Mouse (Mus musculus) layer of hippocampus, adult 18-20 months (tissue): Measurements from ENCODE around the gene Dusp1. TPM values are rescaled to one million over a fixed set of nuclear protein-coding genes. Genes with fewer than 3 reads are reported as not detected.
A peak's percentile ranks its signal among the peaks of the same experiment; 100 is the strongest.

Experiments
- DNase-seq, 2 experiments: peaks; one replicate each; pipeline ENCODE4 v3.0.0; 2022; ENCODE audit warnings: low spot score in 2 of 2
- total RNA-seq, 2 experiments: library from RNA; stranded (reverse); gene quantifications; 2 replicates each; pipeline ENCODE4 v1.2.3; 2021

Gene Dusp1
- total RNA-seq, 2 experiments from 2014 or later: 24.8 to 28.2 TPM

- no peak for DNase-seq
These were observed 55.8 kb downstream of the Dusp1 start for GRCm38 (mm10) chr17:26506031-26506641.

- DNase-seq: no peak
These were observed 56.7 kb downstream of the Dusp1 start for GRCm38 (mm10) chr17:26505181-26505581.

- DNase-seq: peak; percentile 73 to 89
These were observed 57.8 kb downstream of the Dusp1 start for GRCm38 (mm10) chr17:26503981-26504671.

GRCm38 (mm10) chr17:26502808-26503671 is 58.9 kb downstream of the Dusp1 start:
- peak; percentile 72 to 88 for DNase-seq

- DNase-seq: no peak
These were observed 60.1 kb downstream of the Dusp1 start for GRCm38 (mm10) chr17:26501826-26502225.

GRCm38 (mm10) chr17:26498626-26499025 is 63.3 kb downstream of the Dusp1 start:
- DNase-seq: no peak

- DNase-seq: no peak
These were observed 64.5 kb downstream of the Dusp1 start for GRCm38 (mm10) chr17:26497416-26497923.

GRCm38 (mm10) chr17:26494642-26495468 is 67.1 kb downstream of the Dusp1 start:
- DNase-seq: no peak

- no peak for DNase-seq
These were observed 69.7 kb downstream of the Dusp1 start for GRCm38 (mm10) chr17:26492246-26492645.

GRCm38 (mm10) chr17:26490910-26491309 is 71.0 kb downstream of the Dusp1 start:
- no peak for DNase-seq

GRCm38 (mm10) chr17:26490072-26490471 is 71.9 kb downstream of the Dusp1 start:
- DNase-seq: no peak

GRCm38 (mm10) chr17:26488711-26489403 is 73.1 kb downstream of the Dusp1 start:
- no peak for DNase-seq

- DNase-seq: no peak
These were observed 74.0 kb downstream of the Dusp1 start for GRCm38 (mm10) chr17:26487917-26488316.

- no peak for DNase-seq
These were observed 74.7 kb downstream of the Dusp1 start for GRCm38 (mm10) chr17:26487266-26487665.

- DNase-seq: no peak
These were observed 77.1 kb downstream of the Dusp1 start for GRCm38 (mm10) chr17:26484626-26485421.

GRCm38 (mm10) chr17:26480956-26481355 is 81.0 kb downstream of the Dusp1 start:
- DNase-seq: no peak

GRCm38 (mm10) chr17:26479619-26480018 is 82.3 kb downstream of the Dusp1 start:
- DNase-seq: no peak

GRCm38 (mm10) chr17:26478672-26479071 is 83.3 kb downstream of the Dusp1 start:
- DNase-seq: peak in 1 of 2 experiments; percentile 23

GRCm38 (mm10) chr17:26476871-26477270 is 85.1 kb downstream of the Dusp1 start:
- DNase-seq: no peak
